Mouse (Mus musculus): ENCODE measurements at regions not wholly inside any gene's neighbourhood (a gene's known extent, or its start where the extent isn't known, plus 50 kb on each side); places are given as distances from the start of the nearest gene placed in this dataset.

- no peak overlapping the region for H3K27ac ChIP-seq (ENCODE audit: control insufficient read depth, insufficient read depth, low read depth, low read length)
- TF ChIP-seq CTCF (IDR thresholded peaks at IDR 0.05; ENCODE audit: control insufficient read depth, insufficient read depth, insufficient replicate concordance, low read depth, low read length) (no peak), POLR2A (IDR thresholded peaks at IDR 0.05; ENCODE audit: control insufficient read depth, low read depth, low read length) (no peak)
- H3K36me3 ChIP-seq (ENCODE audit: control insufficient read depth, insufficient read depth, low read length): no peaks in the 10 kb centered on the region
- peaks cover 4% of the 10 kb centered on the region; the same call in 1 of the 2 replicates for H3K4me1 ChIP-seq (ENCODE audit: control insufficient read depth, insufficient read depth, low read length)
- H3K4me3 ChIP-seq (ENCODE audit: control insufficient read depth, low read depth, low read length): no peak overlapping the region
- no peaks in the 10 kb centered on the region for H3K27me3 ChIP-seq (ENCODE audit: control insufficient read depth, insufficient read depth, low read length)
Observed at GRCm38 (mm10) chr13:10540197-10540940, 179.7 kb upstream of the Chrm3 start.

GRCm38 (mm10) chr13:10538927-10539326 is 178.3 kb upstream of the Chrm3 start:
- Histone ChIP-seq H3K27ac (ENCODE audit: control insufficient read depth, insufficient read depth, low read depth, low read length) (no peak overlapping the region), H3K4me1 (ENCODE audit: control insufficient read depth, insufficient read depth, low read length) (peaks cover 4% of the 10 kb centered on the region; the same call in 1 of the 2 replicates), H3K36me3 (ENCODE audit: control insufficient read depth, insufficient read depth, low read length) (no peaks in the 10 kb centered on the region), H3K4me3 (ENCODE audit: control insufficient read depth, low read depth, low read length) (no peak overlapping the region), H3K27me3 (ENCODE audit: control insufficient read depth, insufficient read depth, low read length) (no peaks in the 10 kb centered on the region)
- TF ChIP-seq POLR2A (IDR thresholded peaks at IDR 0.05; ENCODE audit: control insufficient read depth, low read depth, low read length): no peak
- TF ChIP-seq CTCF (IDR thresholded peaks at IDR 0.05; ENCODE audit: control insufficient read depth, insufficient read depth, insufficient replicate concordance, low read depth, low read length): peak; percentile 52; the same call in 1 of the 2 replicates

DNA sequence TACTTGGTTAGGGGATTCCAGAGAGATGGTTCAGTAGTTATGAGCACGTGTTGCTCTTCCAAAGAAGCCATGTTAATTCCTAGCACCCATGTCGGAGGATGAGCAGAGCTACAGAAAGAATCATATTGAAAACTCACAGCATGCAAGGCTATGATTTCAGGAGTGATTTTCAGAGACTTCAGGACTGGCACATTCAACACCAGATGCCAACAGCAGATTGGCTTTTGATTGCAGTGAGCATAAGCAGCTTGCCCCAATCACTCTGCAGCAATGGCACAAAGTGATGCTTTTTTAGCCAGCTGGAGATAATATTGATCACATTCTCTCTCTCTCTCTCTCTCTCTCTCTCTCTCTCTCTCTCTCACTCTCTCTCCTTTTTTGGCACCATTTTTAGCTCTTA is 166.6 kb upstream of the Chrm3 start:
- H3K27ac ChIP-seq (ENCODE audit: control insufficient read depth, insufficient read depth, low read depth, low read length): no peak overlapping the region
- TF ChIP-seq CTCF (IDR thresholded peaks at IDR 0.05; ENCODE audit: control insufficient read depth, insufficient read depth, insufficient replicate concordance, low read depth, low read length) (no peak), POLR2A (IDR thresholded peaks at IDR 0.05; ENCODE audit: control insufficient read depth, low read depth, low read length) (no peak)

GRCm38 (mm10) chr13:10526470-10527207 is 166.0 kb upstream of the Chrm3 start:
- no peaks in the 10 kb centered on the region for H3K27me3 ChIP-seq (ENCODE audit: control insufficient read depth, insufficient read depth, low read length)
- TF ChIP-seq CTCF (IDR thresholded peaks at IDR 0.05; ENCODE audit: control insufficient read depth, insufficient read depth, insufficient replicate concordance, low read depth, low read length): no peak
- no peak for TF ChIP-seq POLR2A (IDR thresholded peaks at IDR 0.05; ENCODE audit: control insufficient read depth, low read depth, low read length)
- H3K27ac ChIP-seq (ENCODE audit: control insufficient read depth, insufficient read depth, low read depth, low read length): no peak overlapping the region
- H3K4me1 ChIP-seq (ENCODE audit: control insufficient read depth, insufficient read depth, low read length): no peaks in the 10 kb centered on the region
- H3K4me3 ChIP-seq (ENCODE audit: control insufficient read depth, low read depth, low read length): no peak overlapping the region
- no peaks in the 10 kb centered on the region for H3K36me3 ChIP-seq (ENCODE audit: control insufficient read depth, insufficient read depth, low read length)

More for the DNA sequence above, 166.6 kb upstream of the Chrm3 start:
- H3K36me3 ChIP-seq (ENCODE audit: control insufficient read depth, insufficient read depth, low read length): no peaks in the 10 kb centered on the region
- H3K27me3 ChIP-seq (ENCODE audit: control insufficient read depth, insufficient read depth, low read length): no peaks in the 10 kb centered on the region
- no peaks in the 10 kb centered on the region for H3K4me1 ChIP-seq (ENCODE audit: control insufficient read depth, insufficient read depth, low read length)
- no peak overlapping the region for H3K4me3 ChIP-seq (ENCODE audit: control insufficient read depth, low read depth, low read length)

DNA sequence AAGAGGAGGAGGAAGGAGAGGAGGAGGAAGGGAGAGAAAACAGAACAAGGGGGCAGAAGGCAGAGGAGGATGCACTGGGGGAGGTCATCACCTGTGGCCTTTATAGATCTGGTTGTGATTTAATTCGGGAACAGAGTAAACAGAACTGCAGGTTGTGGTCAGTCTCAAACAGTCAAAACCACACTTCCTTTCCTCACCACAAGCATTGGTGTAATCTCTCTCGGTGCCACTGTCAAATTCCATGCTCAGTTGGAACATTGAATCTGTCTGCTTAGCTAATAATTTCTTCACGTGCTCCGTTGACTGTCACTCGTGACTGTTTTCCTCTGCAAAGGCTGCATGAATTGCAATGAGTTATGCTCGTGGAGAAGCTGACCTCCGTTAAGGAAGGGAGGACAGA is 143.6 kb upstream of the Chrm3 start:
- Histone ChIP-seq H3K4me3 (ENCODE audit: control insufficient read depth, low read depth, low read length) (no peak overlapping the region), H3K27me3 (ENCODE audit: control insufficient read depth, insufficient read depth, low read length) (no peaks in the 10 kb centered on the region), H3K4me1 (ENCODE audit: control insufficient read depth, insufficient read depth, low read length) (no peaks in the 10 kb centered on the region), H3K36me3 (ENCODE audit: control insufficient read depth, insufficient read depth, low read length) (no peaks in the 10 kb centered on the region), H3K27ac (ENCODE audit: control insufficient read depth, insufficient read depth, low read depth, low read length) (no peak overlapping the region)
- TF ChIP-seq CTCF (IDR thresholded peaks at IDR 0.05; ENCODE audit: control insufficient read depth, insufficient read depth, insufficient replicate concordance, low read depth, low read length): no peak
- no peak for TF ChIP-seq POLR2A (IDR thresholded peaks at IDR 0.05; ENCODE audit: control insufficient read depth, low read depth, low read length)

DNA sequence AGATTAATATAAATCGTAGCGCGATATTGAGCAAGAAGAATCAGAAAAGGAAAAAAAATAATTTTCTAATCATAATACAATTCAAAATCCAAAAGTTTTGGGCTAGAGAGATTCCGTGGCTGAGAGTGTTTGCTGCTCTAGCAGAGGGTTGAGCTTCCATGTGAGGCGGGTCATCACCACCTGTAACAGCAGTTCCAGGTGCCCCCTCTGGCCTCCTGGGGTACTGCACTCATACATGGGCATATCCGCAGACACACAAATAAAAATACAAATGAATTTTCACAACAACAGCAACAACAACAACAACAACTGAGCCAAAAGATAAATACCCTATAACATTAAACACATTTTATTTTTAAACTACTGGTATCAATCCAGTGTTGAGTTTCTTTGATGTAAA is 94.7 kb upstream of the Chrm3 start:
- Histone ChIP-seq H3K27ac (ENCODE audit: control insufficient read depth, insufficient read depth, low read depth, low read length) (no peak overlapping the region), H3K4me1 (ENCODE audit: control insufficient read depth, insufficient read depth, low read length) (no peaks in the 10 kb centered on the region), H3K27me3 (ENCODE audit: control insufficient read depth, insufficient read depth, low read length) (no peaks in the 10 kb centered on the region), H3K36me3 (ENCODE audit: control insufficient read depth, insufficient read depth, low read length) (no peaks in the 10 kb centered on the region), H3K4me3 (ENCODE audit: control insufficient read depth, low read depth, low read length) (no peak overlapping the region)
- TF ChIP-seq POLR2A (IDR thresholded peaks at IDR 0.05; ENCODE audit: control insufficient read depth, low read depth, low read length) (no peak), CTCF (IDR thresholded peaks at IDR 0.05; ENCODE audit: control insufficient read depth, insufficient read depth, insufficient replicate concordance, low read depth, low read length) (peak; percentile 57; the same call in 1 of the 2 replicates)

GRCm38 (mm10) chr13:10454667-10455066 is 94.0 kb upstream of the Chrm3 start:
- Histone ChIP-seq H3K27ac (ENCODE audit: control insufficient read depth, insufficient read depth, low read depth, low read length) (no peak overlapping the region), H3K27me3 (ENCODE audit: control insufficient read depth, insufficient read depth, low read length) (no peaks in the 10 kb centered on the region)
- TF ChIP-seq CTCF (IDR thresholded peaks at IDR 0.05; ENCODE audit: control insufficient read depth, insufficient read depth, insufficient replicate concordance, low read depth, low read length) (no peak), POLR2A (IDR thresholded peaks at IDR 0.05; ENCODE audit: control insufficient read depth, low read depth, low read length) (no peak)

More at GRCm38 (mm10) chr13:10454667-10455066, 94.0 kb upstream of the Chrm3 start:
- Histone ChIP-seq H3K4me3 (ENCODE audit: control insufficient read depth, low read depth, low read length) (no peak overlapping the region), H3K4me1 (ENCODE audit: control insufficient read depth, insufficient read depth, low read length) (no peaks in the 10 kb centered on the region), H3K36me3 (ENCODE audit: control insufficient read depth, insufficient read depth, low read length) (no peaks in the 10 kb centered on the region)

All from testis, adult 2 months (tissue).